Mouse (Mus musculus) G1E (cell line): Measurements from ENCODE around the gene BC005537. TPM values are rescaled to one million over a fixed set of nuclear protein-coding genes. Genes with fewer than 3 reads are reported as not detected.
"Not testable (repeated sequence)": the region's sequence is repeated elsewhere in the genome, so short reads cannot be mapped to it uniquely, and the experiment has no call there.

Experiments used
- ATAC-seq: 2 replicates; pipeline ENCODE4 v1.8.0; 2016; ENCODE audit warnings: mild to moderate bottlenecking; ENCODE audit not compliant: insufficient number of reproducible peaks, poor library complexity, low FRiP score, severe bottlenecking; ENCODE audit errors: extremely low read depth
- DNase-seq: peaks from one replicate; pipeline ENCODE4 v3.0.0; 2012; ENCODE audit warnings: low spot score
- H3K27me3 ChIP-seq: 2 replicates; pipeline ENCODE4 v1.6.1; 2012; ENCODE audit warnings: mild to moderate bottlenecking, low read length, inconsistent platforms; ENCODE audit not compliant: insufficient read depth
- H3K36me3 ChIP-seq: replicated peaks from 2 replicates; pipeline ENCODE3; 2012; ENCODE audit warnings: mild to moderate bottlenecking, inconsistent platforms
- H3K4me1 ChIP-seq: 2 replicates; pipeline ENCODE4 v1.6.1; 2012; ENCODE audit warnings: low read depth, low read length, inconsistent platforms, mixed read lengths; ENCODE audit not compliant: insufficient read depth
- H3K4me3 ChIP-seq: 2 replicates; pipeline ENCODE4 v1.5.1; 2012; ENCODE audit warnings: low read depth, mild to moderate bottlenecking, inconsistent platforms, low read length, moderate library complexity, mixed read lengths
- H3K9me3 ChIP-seq: replicated peaks from 2 replicates; pipeline ENCODE4 v1.6.1; 2012; ENCODE audit warnings: inconsistent platforms
- CTCF ChIP-seq: IDR thresholded peaks from 2 replicates; pipeline ENCODE4 v1.5.1; 2012; ENCODE audit warnings: low read depth, low read length, inconsistent platforms, mixed read lengths
- GATA1 ChIP-seq: IDR thresholded peaks from 2 replicates; pipeline ENCODE4 v1.6.1; 2012; ENCODE audit warnings: borderline replicate concordance, low read length, inconsistent platforms, mixed read lengths
- GATA2 ChIP-seq: IDR thresholded peaks from 2 replicates; pipeline ENCODE4 v1.6.1; 2012; ENCODE audit warnings: low read depth, low read length, inconsistent platforms, borderline replicate concordance
- POLR2AphosphoS5 ChIP-seq: IDR thresholded peaks from 2 replicates; pipeline ENCODE4 v1.6.1; 2012; ENCODE audit warnings: low read depth, low read length, inconsistent platforms; ENCODE audit not compliant: insufficient replicate concordance
- TAL1 ChIP-seq: conservative IDR thresholded peaks from 2 replicates; pipeline ENCODE4 v1.6.1; 2012; ENCODE audit warnings: low read depth, low read length, inconsistent platforms, mixed read lengths
- polyA plus RNA-seq: library from polyadenylated mRNA; stranded (reverse); fragments of >175 nt; gene quantifications from 2 replicates; pipeline ENCODE4 v1.2.3, GENCODE M21; 2012
- total RNA-seq, 2 experiments: library from RNA; stranded (forward) in 1 of 2; stranded (reverse) in 1 of 2; fragments of 200-1000 nt in 1 of 2; fragments of >200 nt in 1 of 2; fragmentation: Nextera tagmentation in 1 of 2; gene quantifications; 2 replicates each; pipeline ENCODE4 v1.2.3; 2014 to 2017

Gene BC005537
- total and polyA plus RNA-seq, 3 experiments: 51.4 to 121 (median 61.7) TPM

DNA sequence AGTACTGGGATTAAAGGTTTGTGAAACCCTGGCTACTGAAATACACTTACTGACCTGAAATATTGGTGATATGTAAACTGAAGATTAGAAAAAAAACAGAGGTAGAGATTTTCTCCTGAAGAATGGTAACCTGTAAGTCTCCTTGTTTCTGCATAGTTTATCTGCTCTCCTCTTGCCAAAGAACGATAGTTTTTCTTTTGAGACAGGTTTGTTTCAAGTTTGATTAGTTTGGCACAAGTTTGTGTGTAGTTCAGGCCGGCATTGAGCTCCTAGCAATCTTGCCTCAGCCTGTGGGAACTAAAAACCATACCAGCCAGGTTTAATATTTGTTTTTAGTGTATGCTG lies 31.3 kb downstream of the BC005537 start:
- H3K4me1 ChIP-seq: peaks cover 29% of the 10 kb centered on the region
- no peaks in the 10 kb centered on the region for H3K9me3 ChIP-seq
- peak overlapping the region; percentile 96 for H3K4me3 ChIP-seq
- ATAC-seq: no peak
- H3K36me3 ChIP-seq: peaks cover 42% of the 10 kb centered on the region
- H3K27me3 ChIP-seq: no peaks in the 10 kb centered on the region
- no peak for TF ChIP-seq GATA2
- no peak for TF ChIP-seq GATA1
- TF ChIP-seq CTCF: no peak
- TF ChIP-seq TAL1: no peak
- no peak for TF ChIP-seq POLR2AphosphoS5
- no peak for DNase-seq

DNA sequence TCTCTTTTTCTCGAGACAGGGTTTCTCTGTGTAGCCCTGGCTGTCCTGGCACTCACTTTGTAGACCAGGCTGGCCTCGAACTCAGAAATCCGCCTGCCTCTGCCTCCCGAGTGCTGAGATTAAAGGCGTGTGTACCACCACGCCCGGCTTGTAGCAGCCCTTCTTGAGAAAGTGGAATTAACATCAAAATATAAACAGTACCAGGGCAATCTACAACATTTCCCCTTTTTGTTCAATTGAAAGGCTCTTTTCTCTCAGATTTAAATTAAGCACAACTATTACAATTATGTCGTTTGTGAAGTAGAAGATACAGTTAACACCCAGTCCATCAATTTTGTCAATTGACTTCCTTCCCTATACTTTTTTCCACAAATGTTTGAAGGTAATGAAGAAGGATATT lies 36.3 kb downstream of the BC005537 start:
- H3K36me3 ChIP-seq: peaks cover 65% of the 10 kb centered on the region
- not testable (repeated sequence) for DNase-seq, H3K27me3 ChIP-seq, ATAC-seq, H3K4me3 ChIP-seq, H3K9me3 ChIP-seq
- peaks cover 41% of the 10 kb centered on the region for H3K4me1 ChIP-seq

DNA sequence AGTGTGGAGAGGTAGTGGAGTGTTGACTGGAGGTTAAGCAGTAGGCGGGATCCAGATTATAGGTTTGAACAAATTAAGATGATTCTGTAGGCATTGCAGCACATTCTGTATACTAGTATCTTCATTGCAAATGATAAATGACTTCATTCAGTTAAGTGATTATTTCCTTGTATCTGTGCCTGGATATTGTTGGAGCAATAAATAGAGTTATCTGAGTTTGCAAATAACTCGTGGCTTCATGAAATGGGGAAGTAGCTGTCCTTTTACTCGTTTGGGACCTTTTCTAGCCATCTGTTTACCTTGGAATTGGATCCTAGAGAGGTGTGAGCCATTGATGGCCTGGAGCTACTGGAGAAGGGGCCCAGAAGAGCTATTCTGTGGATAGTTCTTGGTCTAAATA lies 38.4 kb downstream of the BC005537 start:
- H3K4me1 ChIP-seq: peaks cover 32% of the 10 kb centered on the region
- TF ChIP-seq CTCF (no peak), GATA1 (no peak), TAL1 (no peak)
- H3K9me3 ChIP-seq: no peaks in the 10 kb centered on the region
- DNase-seq (no peak), ATAC-seq (no peak)
- peaks cover 67% of the 10 kb centered on the region for H3K36me3 ChIP-seq
- no peaks in the 10 kb centered on the region for H3K27me3 ChIP-seq
- H3K4me3 ChIP-seq: no peak overlapping the region

GRCm38 (mm10) chr13:24841702-24842101 lies 40.2 kb downstream of the BC005537 start:
- Histone ChIP-seq H3K4me3 (no peak overlapping the region), H3K27me3 (no peaks in the 10 kb centered on the region), H3K9me3 (no peaks in the 10 kb centered on the region), H3K4me1 (peaks cover 26% of the 10 kb centered on the region), H3K36me3 (peaks cover 57% of the 10 kb centered on the region)
- DNase-seq: no peak
- TF ChIP-seq TAL1 (no peak), CTCF (no peak), POLR2AphosphoS5 (no peak), GATA1 (no peak), GATA2 (no peak)
- ATAC-seq: no peak

DNA sequence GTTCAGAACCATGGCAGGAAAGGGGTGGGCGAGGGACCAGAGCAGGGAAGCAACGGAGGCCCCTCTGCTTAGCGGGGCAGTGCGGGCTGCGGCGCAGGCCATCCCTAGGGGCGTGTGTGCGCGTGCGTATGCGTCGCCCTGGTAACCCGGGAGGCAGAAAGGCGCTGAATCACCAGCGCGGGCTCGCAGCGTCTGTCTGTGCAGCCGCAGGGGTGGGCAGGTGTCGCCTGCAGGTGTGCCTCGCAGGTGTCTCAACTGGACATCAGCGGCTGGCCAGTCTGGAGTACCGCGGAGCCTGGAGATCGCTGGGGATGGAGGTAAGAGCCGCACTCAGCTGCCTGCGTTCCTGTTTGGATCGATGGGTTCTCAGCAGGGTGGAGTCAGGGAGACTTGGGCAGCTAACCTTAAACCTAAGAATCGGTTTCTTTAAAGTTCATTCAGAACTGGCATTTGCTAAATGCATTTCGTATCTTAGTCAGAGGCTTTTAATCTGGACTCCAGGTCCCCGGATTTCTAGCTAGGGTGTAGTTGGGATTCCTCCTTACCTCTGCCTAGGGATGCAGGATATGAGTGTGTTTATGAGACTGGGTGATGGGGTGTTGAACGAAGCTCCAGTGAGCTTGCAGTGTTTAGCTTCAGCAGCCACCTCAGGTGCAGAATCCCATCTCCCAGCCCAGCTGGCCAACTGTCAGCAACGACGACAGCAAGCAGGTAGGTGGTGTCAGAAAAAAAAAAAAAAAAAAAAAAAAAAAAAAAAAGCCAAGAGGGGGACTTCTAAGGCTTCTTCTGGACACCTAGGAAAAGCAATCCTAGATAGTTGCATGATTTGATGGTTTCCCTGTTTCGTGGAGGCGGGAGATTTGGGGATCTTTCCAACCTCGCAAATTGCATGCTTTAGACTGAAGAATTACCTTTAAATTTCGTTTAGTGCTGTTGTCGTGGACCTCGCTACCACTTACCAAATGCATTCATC lies 43.8 kb downstream of the BC005537 start, which contains the start of gene D130043K22Rik:
D130043K22Rik (plus strand) TSS at position 153 of the 973 bp plus-strand sequence.
- Histone ChIP-seq H3K4me3 (no peak within 1 kb of the TSS), H3K9me3 (no peaks in the 10 kb centered on the region), H3K27me3 (peaks cover 4% of the 10 kb centered on the region; the same call in 1 of the 2 replicates), H3K4me1 (peaks cover 6% of the 10 kb centered on the region; the same call in 1 of the 2 replicates), H3K36me3 (peaks cover 30% of the 10 kb centered on the region)
- ATAC-seq: no peak
- TF ChIP-seq CTCF (no peak), POLR2AphosphoS5 (no peak), TAL1 (no peak), GATA2 (no peak), GATA1 (no peak)
- DNase-seq: no peak

GRCm38 (mm10) chr13:24849318-24849717 lies 47.9 kb downstream of the BC005537 start:
- ATAC-seq: no peak
- H3K36me3 ChIP-seq: peaks cover 7% of the 10 kb centered on the region
- H3K4me1 ChIP-seq: peaks cover 5% of the 10 kb centered on the region; the same call in 1 of the 2 replicates
- no peaks in the 10 kb centered on the region for H3K9me3 ChIP-seq
- no peak for DNase-seq
- no peak for TF ChIP-seq GATA1
- no peak for TF ChIP-seq TAL1
- no peak for TF ChIP-seq POLR2AphosphoS5
- no peak for TF ChIP-seq CTCF
- TF ChIP-seq GATA2: no peak
- peaks cover 15% of the 10 kb centered on the region for H3K27me3 ChIP-seq
- H3K4me3 ChIP-seq: no peak overlapping the region
